Mouse (Mus musculus) inflammation-experienced regulatory T-cells, adult 6 months (primary cell): Measurements from ENCODE around the gene Upb1. TPM values are rescaled to one million over a fixed set of nuclear protein-coding genes. Genes with fewer than 3 reads are reported as not detected.

ENCODE experiments used
- polyA plus RNA-seq, 3 experiments: library from polyadenylated mRNA; unstranded; fragments of 100-300 nt; shearing (Covaris generic); gene quantifications; one replicate each; pipeline ENCODE4 v1.2.1; 2017

Upb1 gene
- polyA plus RNA-seq, 3 experiments from 2014 or later: 0.21 to 0.59 (median 0.29) TPM

Other genes with a start within 250 kb of the Upb1 start
- 10 to 100 TPM; 13.3 to 15.2 (median 13.3) TPM for gene Specc1l, start 189.0 kb upstream of the Upb1 start, polyA plus RNA-seq
- gene Adora2a, start 84.2 kb upstream of the Upb1 start, polyA plus RNA-seq: 10 to 100 TPM; 16.5 to 35.9 (median 32.7) TPM
- 100 to 1,000 TPM; 134 to 236 (median 208) TPM for gene Snrpd3, start 116.4 kb downstream of the Upb1 start, polyA plus RNA-seq
- gene Gucd1, start 116.9 kb downstream of the Upb1 start, polyA plus RNA-seq: 10 to 100 TPM; 14.3 to 18.4 (median 17.1) TPM
- gene Lrrc75b, start 159.2 kb downstream of the Upb1 start, polyA plus RNA-seq: 1 to 10 TPM in 1 of 3 experiments, under 1 TPM in 2; 0.16 to 1.7 (median 0.47) TPM
- gene Ggt1, start 160.5 kb downstream of the Upb1 start, polyA plus RNA-seq: 10 to 100 TPM in 1 of 3 experiments, 1 to 10 TPM in 1, under 1 TPM in 1; 0.26 to 15.4 (median 2.2) TPM
- under 1 TPM; 0.29 to 0.45 (median 0.42) TPM for gene Ggt5, start 188.2 kb downstream of the Upb1 start, polyA plus RNA-seq
- gene Susd2, start 242.9 kb downstream of the Upb1 start, polyA plus RNA-seq: 10 to 100 TPM; 12.4 to 23.2 (median 19.2) TPM